ENCODE assay signal across 9 mouse cellular contexts in genomic region chr19:42317648-42318425, GRCm38 (mm10).
DNase-seq lines count a peak whose midpoint lies in the region; ATAC-seq and TF ChIP-seq lines count a peak whose summit lies in the region.
"Had no signal": no experiment of that assay in that cellular context is flagged by ENCODE, and none has a peak within 500 bp of the region (broad histone marks: within the 10 kb centered on the region; RNA-seq: fewer than 3 reads in every experiment).

No protein-coding gene starts in this region.

- 56% methylated on average over 18 of the region's 18 CpGs for WGBS in forebrain, embryonic 12.5 days
- WGBS in forebrain, embryonic 11.5 days: 64% methylated on average over 18 of the region's 18 CpGs
- 29% methylated on average over 18 of the region's 18 CpGs for WGBS in forebrain, postnatal 0 days
- 41% methylated on average over 18 of the region's 18 CpGs for WGBS in neural tube, embryonic 14.5 days
- WGBS in liver, embryonic 11.5 days: 58% methylated on average over 18 of the region's 18 CpGs
- 61% methylated on average over 18 of the region's 18 CpGs for WGBS in kidney, adult 2 months

- H3K27ac ChIP-seq in forebrain, embryonic 12.5 days: peak overlapping the region; percentile 50; the same call in 1 of the 2 replicates
- H3K27ac ChIP-seq in forebrain, embryonic 11.5 days (ENCODE audit: low read depth, low read length): no peak overlapping the region
- H3K27ac ChIP-seq in forebrain, postnatal 0 days (ENCODE audit: low read depth, low read length): peak overlapping the region; percentile 76
- H3K27ac ChIP-seq in neural tube, embryonic 14.5 days (ENCODE audit: low read depth, low read length): peak overlapping the region; percentile 79
- no peak overlapping the region for H3K27ac ChIP-seq in liver, embryonic 11.5 days (ENCODE audit: low read depth, low read length)
- no peak overlapping the region for H3K27ac ChIP-seq in kidney, adult 2 months (ENCODE audit: insufficient read depth, low read depth, low read length)
- H3K27ac ChIP-seq: lung, embryonic 15.5 days had no signal

- no peak overlapping the region for H3K4me2 ChIP-seq in forebrain, embryonic 12.5 days
- H3K4me2 ChIP-seq in forebrain, embryonic 11.5 days (ENCODE audit: low read depth, low read length, severe bottlenecking): no peak overlapping the region
- peak overlapping the region; percentile 23 for H3K4me2 ChIP-seq in forebrain, postnatal 0 days (ENCODE audit: low read depth)
- 0 out of 2 replicates have a peak overlapping the region, but pooled peaks have one; percentile 9 for H3K4me2 ChIP-seq in neural tube, embryonic 14.5 days (ENCODE audit: low read depth, low read length)
- no peak overlapping the region for H3K4me2 ChIP-seq in liver, embryonic 11.5 days
- H3K4me2 ChIP-seq: lung, embryonic 15.5 days had no signal

- peaks cover 26% of the 10 kb centered on the region; the same call in 1 of the 2 replicates for H3K27me3 ChIP-seq in forebrain, embryonic 12.5 days
- no peaks in the 10 kb centered on the region for H3K27me3 ChIP-seq in forebrain, embryonic 11.5 days (ENCODE audit: control insufficient read depth, insufficient read depth, low read length)
- no peaks in the 10 kb centered on the region for H3K27me3 ChIP-seq in forebrain, postnatal 0 days (ENCODE audit: insufficient read depth, low read length)
- no peaks in the 10 kb centered on the region for H3K27me3 ChIP-seq in neural tube, embryonic 14.5 days (ENCODE audit: control insufficient read depth, insufficient read depth, low read length)
- peaks cover 15% of the 10 kb centered on the region; the same call in 1 of the 2 replicates for H3K27me3 ChIP-seq in liver, embryonic 11.5 days (replicated peaks; ENCODE audit: control insufficient read depth, insufficient read depth, low read length)
- no peaks in the 10 kb centered on the region for H3K27me3 ChIP-seq in kidney, adult 2 months (replicated peaks; ENCODE audit: control insufficient read depth, insufficient read depth, low read length)

- TF ChIP-seq CTCF in forebrain, postnatal 0 days (IDR thresholded peaks at IDR 0.05; ENCODE audit: low read depth): no peak
- no peak for TF ChIP-seq CTCF in kidney, adult 2 months (conservative IDR thresholded peaks at IDR 0.05; ENCODE audit: insufficient read depth, insufficient read length, low read depth, low read length)

- no peaks in the 10 kb centered on the region for H3K36me3 ChIP-seq in forebrain, embryonic 12.5 days (replicated peaks)
- H3K36me3 ChIP-seq in forebrain, embryonic 11.5 days (ENCODE audit: control insufficient read depth, insufficient read depth, low read length): no peaks in the 10 kb centered on the region
- no peaks in the 10 kb centered on the region for H3K36me3 ChIP-seq in forebrain, postnatal 0 days (ENCODE audit: insufficient read depth)
- H3K36me3 ChIP-seq in neural tube, embryonic 14.5 days (ENCODE audit: control insufficient read depth, insufficient read depth, low read length): no peaks in the 10 kb centered on the region
- H3K36me3 ChIP-seq in liver, embryonic 11.5 days (ENCODE audit: control insufficient read depth, insufficient read depth, low read length): no peaks in the 10 kb centered on the region
- no peaks in the 10 kb centered on the region for H3K36me3 ChIP-seq in kidney, adult 2 months (ENCODE audit: control insufficient read depth, insufficient read depth, low read length)
- H3K36me3 ChIP-seq: lung, embryonic 15.5 days had no signal

- no peak for TF ChIP-seq POLR2A in kidney, adult 2 months (IDR thresholded peaks at IDR 0.05; ENCODE audit: low read depth, low read length)

- peak overlapping the region; percentile 21; the same call in 1 of the 2 replicates for H3K9ac ChIP-seq in forebrain, embryonic 12.5 days
- no peak overlapping the region for H3K9ac ChIP-seq in forebrain, embryonic 11.5 days (ENCODE audit: low read length)
- no peak overlapping the region; the same call in 1 of the 2 replicates for H3K9ac ChIP-seq in forebrain, postnatal 0 days
- no peak overlapping the region; the same call in 1 of the 2 replicates for H3K9ac ChIP-seq in neural tube, embryonic 14.5 days (replicated peaks; ENCODE audit: low read depth, low read length)
- no peak overlapping the region for H3K9ac ChIP-seq in liver, embryonic 11.5 days (ENCODE audit: low read depth, low read length)
- H3K9ac ChIP-seq: lung, embryonic 15.5 days had no signal

- no peak for DNase-seq in forebrain, embryonic 11.5 days (ENCODE audit: low spot score)
- peak; percentile 79 for DNase-seq in forebrain, postnatal 0 days
- peak; percentile 70 to 73 for DNase-seq in layer of hippocampus, postnatal 36 days
- DNase-seq in liver, embryonic 11.5 days (ENCODE audit: low spot score): no peak
- no peak for DNase-seq in thymus, postnatal 36 days
- no peak for DNase-seq in kidney, adult 2 months

- no peak overlapping the region for H3K4me3 ChIP-seq in forebrain, embryonic 12.5 days (replicated peaks)
- H3K4me3 ChIP-seq in forebrain, embryonic 11.5 days (ENCODE audit: low read depth, low read length): no peak overlapping the region
- H3K4me3 ChIP-seq in forebrain, postnatal 0 days (ENCODE audit: low read depth, low read length): no peak overlapping the region
- H3K4me3 ChIP-seq in neural tube, embryonic 14.5 days (ENCODE audit: low read depth, low read length): no peak overlapping the region
- no peak overlapping the region for H3K4me3 ChIP-seq in liver, embryonic 11.5 days (ENCODE audit: low read depth, low read length)
- no peak overlapping the region for H3K4me3 ChIP-seq in kidney, adult 2 months (ENCODE audit: insufficient read depth, low read depth, low read length)
- H3K4me3 ChIP-seq: lung, embryonic 15.5 days had no signal

- H3K9me3 ChIP-seq in forebrain, embryonic 12.5 days: no peaks in the 10 kb centered on the region
- H3K9me3 ChIP-seq in forebrain, embryonic 11.5 days (ENCODE audit: control insufficient read depth, low read length): no peaks in the 10 kb centered on the region
- no peaks in the 10 kb centered on the region for H3K9me3 ChIP-seq in forebrain, postnatal 0 days (ENCODE audit: low read length)
- H3K9me3 ChIP-seq in neural tube, embryonic 14.5 days (ENCODE audit: control insufficient read depth, low read length): no peaks in the 10 kb centered on the region
- H3K9me3 ChIP-seq in liver, embryonic 11.5 days (ENCODE audit: control insufficient read depth, low read length): no peaks in the 10 kb centered on the region
- H3K9me3 ChIP-seq: lung, embryonic 15.5 days had no signal

- ATAC-seq in forebrain, embryonic 12.5 days (ENCODE audit: low FRiP score): no peak
- no peak for ATAC-seq in forebrain, embryonic 11.5 days (replicated peaks; ENCODE audit: low FRiP score)
- ATAC-seq in forebrain, postnatal 0 days: peak; percentile 52
- no peak for ATAC-seq in neural tube, embryonic 14.5 days (ENCODE audit: low read depth)
- ATAC-seq in liver, embryonic 11.5 days (replicated peaks; ENCODE audit: low FRiP score): no peak

- peaks cover 37% of the 10 kb centered on the region for H3K4me1 ChIP-seq in forebrain, embryonic 12.5 days
- peaks cover 5% of the 10 kb centered on the region for H3K4me1 ChIP-seq in forebrain, embryonic 11.5 days (replicated peaks; ENCODE audit: control insufficient read depth, insufficient read depth, low read length)
- peaks cover 32% of the 10 kb centered on the region for H3K4me1 ChIP-seq in forebrain, postnatal 0 days (ENCODE audit: insufficient read depth)
- peaks cover 33% of the 10 kb centered on the region for H3K4me1 ChIP-seq in neural tube, embryonic 14.5 days (ENCODE audit: control insufficient read depth, insufficient read depth, low read length)
- H3K4me1 ChIP-seq in liver, embryonic 11.5 days (replicated peaks; ENCODE audit: control insufficient read depth, insufficient read depth, low read length): no peaks in the 10 kb centered on the region
- no peaks in the 10 kb centered on the region for H3K4me1 ChIP-seq in kidney, adult 2 months (ENCODE audit: control insufficient read depth, insufficient read depth, low read length)

Comparison
In these comparisons a context has a peak if more than half of its experiments do, and no peak if none do; other contexts are left out.
1. H3K27ac ChIP-seq: peak in forebrain, embryonic 12.5 days (single experiment), forebrain, postnatal 0 days (single experiment) and neural tube, embryonic 14.5 days (single experiment); none in forebrain, embryonic 11.5 days (single experiment), liver, embryonic 11.5 days (single experiment) and kidney, adult 2 months (single experiment).
2. H3K4me2 ChIP-seq: peak in forebrain, postnatal 0 days (single experiment) and neural tube, embryonic 14.5 days (single experiment); none in forebrain, embryonic 12.5 days (single experiment), forebrain, embryonic 11.5 days (single experiment) and liver, embryonic 11.5 days (single experiment).
3. DNase-seq: peak in forebrain, postnatal 0 days (single experiment) and layer of hippocampus, postnatal 36 days (2 of 2); none in forebrain, embryonic 11.5 days (single experiment), liver, embryonic 11.5 days (single experiment), thymus, postnatal 36 days (0 of 2) and kidney, adult 2 months (single experiment).